Mouse (Mus musculus) T-helper 1 cell (primary cell): Measurements from ENCODE around the gene Smim24.

ENCODE experiments used
- in situ Hi-C: fragments of 300-600 bp; cut with MboI, MseI; formaldehyde crosslinking; loops from one replicate; pipeline ENCODE4 v1.15.1; 2025; ENCODE audit warnings: high pct_unique_total_duplicates

Smim24 gene

DNA sequence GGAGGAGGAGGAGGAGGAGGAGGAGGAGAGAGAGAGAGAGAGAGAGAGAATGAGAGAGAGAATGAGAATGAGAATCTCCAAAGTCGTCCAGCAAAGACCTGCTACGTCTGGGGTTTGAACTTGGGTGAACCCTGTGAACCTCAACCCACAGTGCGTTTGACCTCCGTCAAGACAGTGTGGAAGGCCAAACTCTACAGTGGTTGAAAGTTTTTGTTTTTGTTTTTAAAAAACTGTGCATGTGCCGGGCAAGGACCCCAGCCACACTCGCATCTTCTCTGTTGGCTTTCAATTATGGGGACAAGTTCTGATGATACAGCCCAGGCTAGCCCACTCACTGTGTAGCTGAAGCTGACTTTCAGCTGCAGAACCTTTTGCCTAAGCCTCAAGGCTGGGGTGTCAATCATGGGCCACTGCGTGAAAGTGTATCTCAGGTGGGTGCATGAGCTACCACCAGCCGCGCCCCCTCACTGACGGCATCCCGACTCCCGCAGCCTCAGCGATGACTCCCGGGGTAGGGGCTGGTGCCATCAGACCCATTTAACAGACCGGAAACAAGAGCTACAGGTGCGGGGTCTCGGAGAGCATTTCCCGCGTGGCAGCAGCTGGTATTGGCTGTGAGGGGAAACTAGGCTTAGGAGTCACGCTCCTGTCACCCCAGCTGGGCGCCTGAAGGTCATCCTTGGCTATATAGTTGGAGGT, 39.5 kb downstream of the Smim24 start:
- in situ Hi-C loops: no loop called here

DNA sequence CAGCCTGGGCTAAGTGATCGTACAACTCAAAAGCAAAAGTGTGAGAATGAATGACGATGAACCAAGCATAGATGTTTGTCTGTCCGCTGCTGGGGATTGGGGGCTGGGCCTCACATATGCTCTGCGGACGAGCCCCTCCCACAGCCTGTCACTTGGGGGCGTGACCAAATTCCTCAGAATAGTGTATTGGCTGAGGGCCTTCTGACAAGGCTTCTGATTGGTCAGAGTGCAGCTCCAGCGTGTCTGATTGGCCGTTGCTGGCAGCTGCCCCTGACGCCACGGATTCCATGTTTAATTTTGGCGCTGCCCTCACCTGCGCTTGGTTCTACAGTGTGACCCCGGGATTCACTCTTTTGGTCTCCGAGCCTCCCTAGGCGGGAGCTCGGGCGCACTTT, 40.0 kb downstream of the Smim24 start:
- in situ Hi-C loops: no loop called here

DNA sequence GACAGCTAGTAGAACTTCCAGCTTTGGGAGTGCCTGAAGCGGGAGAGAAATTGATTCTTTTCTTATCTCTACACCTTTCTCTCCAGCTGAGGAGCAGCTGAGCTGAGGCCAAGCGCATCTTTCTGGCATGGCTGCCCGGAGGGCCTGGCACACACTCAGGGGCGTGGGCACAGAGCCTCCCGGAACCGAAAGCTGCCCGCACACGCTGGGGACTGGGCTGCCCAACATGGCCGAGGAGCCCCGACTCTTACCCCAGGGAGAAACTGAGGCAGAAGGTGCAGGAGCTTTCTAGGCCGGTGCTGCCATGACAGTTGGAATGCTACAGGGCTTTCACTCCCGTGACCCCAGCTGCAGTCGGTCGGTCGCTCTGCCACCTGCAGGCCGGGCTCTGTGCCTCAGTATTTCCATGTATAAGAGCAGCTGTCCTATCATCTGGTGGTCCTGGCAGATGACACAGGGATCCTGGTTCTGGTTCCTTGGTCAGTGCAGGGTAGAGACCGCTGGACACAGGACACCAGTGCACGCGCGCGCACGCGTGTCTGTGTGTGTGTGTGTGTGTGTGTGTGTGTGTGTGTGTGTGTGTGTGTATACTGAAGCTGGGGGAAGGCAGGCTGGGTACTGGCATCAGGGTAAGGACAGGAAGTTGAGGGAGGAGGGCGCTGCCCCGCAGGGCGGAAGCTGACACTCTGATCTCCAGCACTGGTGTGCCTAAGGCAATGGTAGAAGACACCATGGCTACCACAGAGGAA, 40.9 kb downstream of the Smim24 start:
- in situ Hi-C loops: no loop called here

DNA sequence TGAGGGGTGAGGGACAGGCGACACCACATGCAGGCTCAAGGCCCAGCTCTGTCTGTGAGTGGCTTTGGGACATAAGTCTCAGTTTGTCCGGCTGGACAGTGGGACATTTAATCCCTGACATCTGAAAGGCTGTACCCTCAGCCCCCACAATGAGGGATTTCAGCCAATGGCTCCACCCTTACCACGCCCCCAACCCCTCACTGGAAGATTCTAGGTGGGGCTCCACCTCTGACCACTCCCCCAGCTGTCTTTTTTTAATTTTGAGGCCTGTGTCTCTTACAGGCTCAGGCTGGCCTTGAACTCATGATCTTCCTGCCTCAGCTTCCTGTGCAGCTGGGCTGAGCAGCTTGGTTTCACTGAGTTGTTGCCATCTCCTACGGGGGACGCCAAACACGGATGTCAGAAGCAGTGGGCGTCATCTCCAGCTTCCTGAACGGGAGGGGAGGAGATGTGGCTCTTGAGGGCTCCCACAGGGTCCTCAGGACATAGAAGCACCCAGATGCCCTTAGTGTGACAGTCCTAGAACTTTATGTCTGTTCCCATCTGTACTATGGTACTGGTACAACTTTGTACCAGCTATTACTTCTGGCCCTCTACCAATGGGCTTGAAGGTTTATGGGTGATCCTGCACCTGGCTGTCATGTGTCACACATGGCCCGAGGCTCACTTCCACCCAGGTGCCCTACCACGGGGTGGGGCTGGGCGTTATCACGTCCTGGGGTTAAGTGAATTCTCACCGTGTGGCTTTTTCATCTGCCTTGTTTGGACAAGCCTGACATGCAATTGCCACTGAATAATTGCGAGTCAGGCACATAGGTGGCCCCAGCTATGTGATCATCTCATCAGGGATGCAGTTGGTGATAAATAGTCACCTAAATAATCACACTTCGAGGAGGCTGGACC, 41.8 kb downstream of the Smim24 start:
- in situ Hi-C loops: no loop called here

DNA sequence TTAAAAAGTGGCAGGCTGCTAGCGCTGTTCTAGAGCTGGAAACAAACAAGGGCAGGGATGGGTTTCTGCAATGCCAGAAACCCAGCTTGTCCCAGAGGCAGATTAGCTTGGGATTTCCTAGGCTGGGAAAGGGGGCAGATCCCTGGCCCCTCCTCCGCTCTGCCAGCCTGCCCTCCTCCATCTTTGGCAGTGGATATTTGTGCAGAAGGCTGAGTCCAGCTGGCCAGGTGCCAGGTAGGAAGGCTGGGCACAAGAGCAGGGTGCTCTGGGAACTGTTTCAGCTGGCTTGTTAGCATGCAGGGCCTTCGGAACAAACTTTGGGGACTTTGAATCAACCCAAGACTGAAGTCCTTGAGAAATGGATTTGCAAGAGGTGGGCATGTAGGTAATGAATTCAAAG, 42.6 kb downstream of the Smim24 start:
- in situ Hi-C loops: no loop called here

DNA sequence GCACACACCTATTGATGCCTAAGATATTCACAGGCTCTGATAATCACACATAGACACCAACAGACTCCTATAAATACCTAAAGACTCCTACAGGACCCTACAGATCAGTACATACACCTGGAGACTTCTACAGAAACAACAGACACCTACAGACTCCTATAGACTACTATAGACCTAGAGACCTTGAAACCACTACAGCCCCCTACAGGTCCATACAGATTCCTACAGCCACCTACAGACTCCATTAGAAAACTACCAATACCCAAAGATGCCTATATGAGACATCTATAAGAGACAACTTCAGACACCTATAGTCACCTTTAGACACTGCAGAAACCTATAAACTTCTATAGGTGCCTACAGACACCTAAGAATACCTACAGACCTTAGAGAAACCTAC, 48.2 kb downstream of the Smim24 start:
- in situ Hi-C loops: no loop called here
